Mouse (Mus musculus): ENCODE results near the gene Bcl2l11. TPM values are rescaled to one million over a fixed set of nuclear protein-coding genes. Genes with fewer than 3 reads are reported as not detected.
"Not testable (repeated sequence)": the region's sequence is repeated elsewhere in the genome, so short reads cannot be mapped to it uniquely, and the experiment has no call there.

Bcl2l11 gene
- polyA plus RNA-seq, 1 experiment from 2014 or later = 19.7 TPM

DNA sequence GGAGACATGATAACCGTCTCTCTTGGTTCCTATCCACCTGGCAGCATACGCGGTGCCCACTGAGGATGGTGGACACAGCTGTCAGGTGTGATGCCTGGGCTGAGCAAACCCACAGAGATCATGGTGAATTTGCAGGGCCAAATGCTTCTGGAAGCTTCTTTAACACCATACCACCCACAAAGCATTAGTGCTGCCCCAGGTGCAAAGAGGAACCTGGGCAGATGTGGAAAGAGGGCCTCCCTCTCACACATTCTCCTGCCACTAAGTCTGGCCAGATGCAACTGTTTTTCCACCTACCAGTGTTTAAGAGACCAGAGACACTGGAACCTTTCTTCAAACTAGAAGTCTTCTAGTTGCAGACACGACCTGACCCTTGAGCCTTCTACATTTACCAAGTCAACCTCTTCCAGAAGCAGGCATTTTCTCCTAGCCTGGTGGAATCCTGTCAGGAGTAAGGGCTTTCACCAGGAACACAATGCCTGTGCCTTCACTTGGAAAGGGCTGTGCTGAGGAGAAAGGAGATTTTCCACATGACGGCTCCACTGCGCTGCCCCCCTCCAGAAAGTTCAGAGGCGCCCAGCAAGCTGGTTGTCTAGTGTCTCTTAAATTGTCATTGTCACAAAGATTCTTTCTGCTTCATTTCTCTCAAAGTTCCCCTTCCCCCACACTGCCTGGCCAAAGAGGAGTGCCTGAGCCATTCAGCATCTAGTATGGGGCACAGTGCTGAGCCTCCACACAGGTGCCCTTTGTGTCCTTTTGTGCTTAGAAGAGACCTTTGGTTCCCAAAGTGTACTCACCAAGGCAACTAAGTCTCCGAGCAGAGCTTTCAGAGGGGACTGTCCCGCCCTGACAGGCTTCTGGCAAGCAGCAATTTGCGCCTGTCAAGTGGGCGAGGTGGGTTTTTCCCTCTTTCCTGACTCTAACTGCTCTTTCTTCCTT lies 34.1 kb upstream of the Bcl2l11 start:
- ATAC-seq (ENCODE audit: insufficient number of reproducible peaks, low FRiP score, low TSS enrichment, low read depth) = no peak
- H3K9ac ChIP-seq = no peak overlapping the region

DNA sequence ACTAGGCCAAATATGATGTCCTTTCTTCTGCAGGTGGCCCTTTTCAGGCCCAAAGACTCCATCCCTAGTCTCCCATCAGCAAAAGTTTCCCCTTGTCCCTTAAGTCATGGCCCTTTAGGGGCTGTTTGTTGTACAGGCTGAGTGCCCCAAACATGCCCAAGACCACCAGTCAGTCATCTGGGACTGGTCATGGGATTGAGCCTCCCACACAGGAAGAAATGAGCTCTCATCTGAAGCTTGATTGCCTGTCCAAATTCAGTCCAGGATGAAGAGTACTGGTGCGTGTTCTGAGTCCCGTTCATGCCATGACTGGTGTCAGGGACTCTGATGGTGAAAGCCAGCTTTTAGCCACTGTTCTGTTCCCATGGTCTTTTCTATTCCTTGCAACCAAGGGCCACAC lies 33.4 kb upstream of the Bcl2l11 start:
- H3K4me3 ChIP-seq = no peak overlapping the region
- no peaks in the 10 kb centered on the region for H3K36me3 ChIP-seq
- no peaks in the 10 kb centered on the region for H3K4me1 ChIP-seq
- H3K4me2 ChIP-seq = no peak overlapping the region
- H3K9me3 ChIP-seq = no peaks in the 10 kb centered on the region
- ATAC-seq (ENCODE audit: insufficient number of reproducible peaks, low FRiP score, low TSS enrichment, low read depth) = no peak
- 88% methylated on average over 2 of the region's 2 CpGs for WGBS
- H3K9ac ChIP-seq = no peak overlapping the region
- H3K27ac ChIP-seq = no peak overlapping the region
- no peaks in the 10 kb centered on the region for H3K27me3 ChIP-seq

More for the DNA sequence above, 34.1 kb upstream of the Bcl2l11 start:
- Histone ChIP-seq H3K4me3 (no peak overlapping the region), H3K27me3 (no peaks in the 10 kb centered on the region), H3K9me3 (no peaks in the 10 kb centered on the region), H3K4me2 (no peak overlapping the region), H3K36me3 (no peaks in the 10 kb centered on the region), H3K4me1 (no peaks in the 10 kb centered on the region), H3K27ac (no peak overlapping the region)
- WGBS = 85% methylated on average over 11 of the region's 11 CpGs

DNA sequence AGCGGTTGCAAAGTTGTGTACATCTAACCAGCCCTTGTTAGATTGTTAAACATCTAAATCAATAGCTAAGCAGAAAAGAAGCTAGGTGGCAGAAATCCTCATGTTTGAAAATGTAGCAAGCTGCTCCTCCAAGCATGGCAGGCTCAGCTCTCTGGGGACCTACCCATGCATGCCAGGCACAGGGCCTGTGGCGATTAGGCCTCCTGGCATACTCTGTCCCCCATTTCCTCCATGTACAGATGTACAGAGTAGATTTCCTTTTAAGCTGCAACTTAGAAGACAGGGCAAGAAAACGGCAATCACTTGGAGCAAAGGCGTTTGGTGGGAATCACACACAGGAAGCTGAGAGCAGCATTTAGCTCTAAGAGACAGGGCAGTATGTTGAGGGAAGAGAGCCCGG lies 31.6 kb upstream of the Bcl2l11 start:
- Histone ChIP-seq H3K4me2 (no peak overlapping the region), H3K36me3 (no peaks in the 10 kb centered on the region), H3K27ac (no peak overlapping the region), H3K9me3 (no peaks in the 10 kb centered on the region), H3K4me3 (no peak overlapping the region), H3K27me3 (no peaks in the 10 kb centered on the region), H3K4me1 (no peaks in the 10 kb centered on the region), H3K9ac (no peak overlapping the region)
- no peak for ATAC-seq (ENCODE audit: insufficient number of reproducible peaks, low FRiP score, low TSS enrichment, low read depth)
- WGBS = 77% methylated on average over 5 of the region's 5 CpGs

DNA sequence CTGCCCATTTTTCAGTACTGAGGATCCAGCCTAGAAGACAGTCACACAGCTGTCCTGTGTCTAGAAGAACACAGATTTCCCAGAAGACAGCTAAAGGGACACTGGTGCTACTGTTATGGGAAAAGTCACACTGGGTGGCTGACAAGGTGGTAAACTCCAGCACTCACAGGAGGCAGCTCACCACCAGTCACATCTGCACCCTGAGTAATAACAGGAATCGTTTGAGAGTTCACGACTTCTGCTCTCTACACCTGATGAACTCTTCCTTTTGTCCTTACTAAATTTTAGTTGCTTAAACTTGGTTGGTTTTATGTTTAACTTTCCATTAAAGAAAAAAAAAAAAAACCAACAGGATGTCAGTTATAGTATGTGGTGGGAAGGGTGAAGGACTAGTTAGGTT lies 31.2 kb upstream of the Bcl2l11 start:
- ATAC-seq (ENCODE audit: insufficient number of reproducible peaks, low FRiP score, low TSS enrichment, low read depth) = no peak
- no peaks in the 10 kb centered on the region for H3K36me3 ChIP-seq
- H3K27ac ChIP-seq = no peak overlapping the region
- H3K4me3 ChIP-seq = no peak overlapping the region
- no peak overlapping the region for H3K4me2 ChIP-seq
- no peaks in the 10 kb centered on the region for H3K27me3 ChIP-seq
- no peak overlapping the region for H3K9ac ChIP-seq
- H3K9me3 ChIP-seq = no peaks in the 10 kb centered on the region
- WGBS = 63% methylated on average over 2 of the region's 2 CpGs
- H3K4me1 ChIP-seq = no peaks in the 10 kb centered on the region

DNA sequence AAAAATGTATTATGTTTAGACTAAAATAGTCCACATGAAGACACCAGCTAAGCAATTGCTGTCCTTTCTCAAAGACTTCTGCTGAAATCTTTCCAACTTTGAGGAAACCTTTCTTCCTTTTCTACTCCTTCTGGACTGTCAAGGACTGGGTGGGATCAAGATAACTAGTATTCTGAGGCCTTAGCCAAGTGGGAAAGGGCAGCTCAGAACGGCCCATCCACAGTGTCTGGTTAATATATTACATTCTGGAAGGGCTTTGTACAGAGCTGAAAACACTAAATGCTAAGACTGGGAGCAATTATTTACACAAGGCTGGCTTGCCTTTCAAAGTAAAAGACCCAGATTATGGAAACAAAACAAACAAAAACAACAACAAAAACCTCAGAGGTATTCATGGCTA lies 30.6 kb upstream of the Bcl2l11 start:
- H3K4me2 ChIP-seq = no peak overlapping the region
- H3K36me3 ChIP-seq = no peaks in the 10 kb centered on the region
- no peaks in the 10 kb centered on the region for H3K4me1 ChIP-seq
- H3K9ac ChIP-seq = no peak overlapping the region
- no peak overlapping the region for H3K4me3 ChIP-seq
- ATAC-seq (ENCODE audit: insufficient number of reproducible peaks, low FRiP score, low TSS enrichment, low read depth) = no peak
- WGBS = 33% methylated on average over 1 of the region's 1 CpGs
- no peaks in the 10 kb centered on the region for H3K9me3 ChIP-seq
- no peak overlapping the region for H3K27ac ChIP-seq
- no peaks in the 10 kb centered on the region for H3K27me3 ChIP-seq

DNA sequence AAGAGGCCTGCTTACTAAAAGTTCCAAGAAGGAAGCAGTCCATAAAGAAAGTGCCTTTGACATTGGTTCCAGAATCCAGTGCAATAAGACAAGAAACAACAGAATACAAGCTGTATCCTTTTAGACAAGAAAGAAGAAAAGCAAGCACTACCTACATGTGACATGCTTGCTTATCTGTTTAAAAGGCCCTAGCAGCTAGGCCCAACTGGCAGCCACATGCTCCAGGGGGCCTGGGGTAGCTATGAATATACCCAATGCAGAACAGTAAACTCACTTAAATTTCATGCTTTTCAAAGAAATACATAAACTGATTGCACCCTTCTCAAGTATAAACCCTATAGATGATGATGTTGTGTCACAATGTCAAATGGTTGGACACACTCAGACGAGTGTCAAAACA lies 29.8 kb upstream of the Bcl2l11 start:
- no peaks in the 10 kb centered on the region for H3K9me3 ChIP-seq
- H3K27ac ChIP-seq = no peak overlapping the region
- 89% methylated on average over 1 of the region's 1 CpGs for WGBS
- H3K36me3 ChIP-seq = no peaks in the 10 kb centered on the region
- H3K27me3 ChIP-seq = no peaks in the 10 kb centered on the region
- no peak overlapping the region for H3K4me2 ChIP-seq
- H3K4me3 ChIP-seq = no peak overlapping the region
- no peak overlapping the region for H3K9ac ChIP-seq
- no peaks in the 10 kb centered on the region for H3K4me1 ChIP-seq
- ATAC-seq (ENCODE audit: insufficient number of reproducible peaks, low FRiP score, low TSS enrichment, low read depth) = no peak

DNA sequence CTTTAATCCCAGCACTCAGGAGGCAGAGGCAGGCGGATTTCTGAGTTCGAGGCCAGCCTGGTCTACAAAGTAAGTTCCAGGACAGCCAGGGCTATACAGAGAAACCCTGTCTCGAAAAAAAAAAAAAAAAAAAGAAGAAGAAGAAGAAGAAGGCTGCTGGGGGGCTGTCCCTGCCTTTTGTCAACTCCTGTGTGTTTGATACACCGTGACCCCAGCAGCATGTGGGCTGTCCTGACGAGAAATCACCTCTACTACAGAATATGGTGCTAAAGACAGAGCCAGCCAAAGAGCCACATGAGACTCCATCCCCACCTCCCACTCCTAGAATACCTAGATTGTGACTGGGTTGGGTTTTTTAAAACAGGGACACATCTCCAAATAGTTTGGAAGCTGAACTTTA lies 27.7 kb upstream of the Bcl2l11 start:
- not testable (repeated sequence) for H3K4me1 ChIP-seq; H3K27ac ChIP-seq; H3K9me3 ChIP-seq; H3K4me3 ChIP-seq; H3K27me3 ChIP-seq; H3K4me2 ChIP-seq; H3K9ac ChIP-seq; ATAC-seq (ENCODE audit: insufficient number of reproducible peaks, low FRiP score, low TSS enrichment, low read depth); H3K36me3 ChIP-seq
- WGBS = 85% methylated on average over 4 of the region's 5 CpGs

DNA sequence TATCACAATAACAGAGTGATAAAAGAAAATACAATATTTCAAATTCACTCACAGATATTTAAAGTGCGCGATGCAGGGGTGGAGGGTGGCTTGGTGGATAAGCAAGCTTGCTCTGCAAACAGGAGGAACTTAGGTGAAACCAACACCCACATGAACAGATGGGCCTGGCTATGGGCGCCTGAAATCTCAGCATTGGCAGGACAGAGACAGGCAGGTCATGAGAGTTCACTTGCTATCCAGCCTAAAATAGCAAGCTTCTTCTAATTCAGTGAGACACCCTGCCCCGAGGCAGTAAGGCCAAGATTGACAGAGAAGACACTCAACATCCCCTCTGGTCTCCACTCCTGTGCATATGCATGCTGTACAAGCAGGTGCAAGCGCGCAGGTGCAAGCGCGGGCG lies 23.8 kb upstream of the Bcl2l11 start:
- Histone ChIP-seq H3K4me2 (no peak overlapping the region), H3K9ac (no peak overlapping the region), H3K4me3 (no peak overlapping the region), H3K9me3 (no peaks in the 10 kb centered on the region), H3K27me3 (no peaks in the 10 kb centered on the region), H3K27ac (no peak overlapping the region), H3K4me1 (no peaks in the 10 kb centered on the region), H3K36me3 (no peaks in the 10 kb centered on the region)
- no peak for ATAC-seq (ENCODE audit: insufficient number of reproducible peaks, low FRiP score, low TSS enrichment, low read depth)
- 90% methylated on average over 9 of the region's 9 CpGs for WGBS

DNA sequence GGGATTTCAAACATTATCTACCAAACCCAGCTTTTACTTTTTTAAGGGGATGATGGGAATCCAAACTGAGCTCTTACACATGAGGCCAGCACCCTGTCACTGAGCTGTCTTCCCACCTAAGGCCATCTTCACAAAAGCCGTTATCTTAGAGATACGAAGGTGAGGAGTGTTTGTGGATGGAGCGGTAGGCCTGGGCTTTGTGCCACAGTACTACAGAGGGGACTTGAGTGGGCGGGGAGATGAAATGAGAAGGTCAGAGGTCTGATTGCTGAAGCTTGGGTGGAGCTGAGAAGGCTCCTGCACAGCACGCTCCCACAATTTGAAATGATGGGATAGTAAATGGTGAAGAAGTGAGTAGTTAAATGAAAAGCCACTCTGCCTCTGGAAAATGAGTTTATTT lies 21.0 kb upstream of the Bcl2l11 start:
- no peak for ATAC-seq (ENCODE audit: insufficient number of reproducible peaks, low FRiP score, low TSS enrichment, low read depth)
- no peaks in the 10 kb centered on the region for H3K4me1 ChIP-seq
- H3K4me2 ChIP-seq = no peak overlapping the region
- 81% methylated on average over 5 of the region's 5 CpGs for WGBS
- no peaks in the 10 kb centered on the region for H3K9me3 ChIP-seq
- H3K9ac ChIP-seq = no peak overlapping the region
- no peaks in the 10 kb centered on the region for H3K27me3 ChIP-seq
- H3K4me3 ChIP-seq = no peak overlapping the region
- no peak overlapping the region for H3K27ac ChIP-seq
- no peaks in the 10 kb centered on the region for H3K36me3 ChIP-seq

DNA sequence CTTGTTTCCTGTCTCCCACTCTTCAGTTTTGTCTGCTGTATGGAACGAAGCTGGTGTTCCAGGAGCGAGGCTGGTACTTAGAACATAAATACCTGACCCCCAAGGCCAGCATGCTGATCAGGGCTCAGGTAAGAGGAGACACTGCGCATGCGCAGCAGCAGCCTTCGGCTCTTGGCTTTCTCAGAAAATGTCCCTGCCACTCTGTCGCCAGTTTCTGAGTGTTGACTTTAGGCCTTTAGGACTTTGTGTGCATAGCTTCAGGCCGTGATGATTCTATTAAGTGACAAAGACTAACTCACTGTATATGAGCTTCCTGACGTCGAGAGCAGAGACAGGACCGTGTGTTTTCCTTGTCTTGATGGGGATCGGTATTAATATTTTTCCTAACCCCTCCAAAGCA lies 20.2 kb upstream of the Bcl2l11 start:
- H3K4me1 ChIP-seq = no peaks in the 10 kb centered on the region
- no peak overlapping the region for H3K27ac ChIP-seq
- H3K9me3 ChIP-seq = no peaks in the 10 kb centered on the region
- H3K4me3 ChIP-seq = no peak overlapping the region
- no peak overlapping the region for H3K9ac ChIP-seq
- no peaks in the 10 kb centered on the region for H3K36me3 ChIP-seq
- no peak for ATAC-seq (ENCODE audit: insufficient number of reproducible peaks, low FRiP score, low TSS enrichment, low read depth)
- no peak overlapping the region for H3K4me2 ChIP-seq
- 80% methylated on average over 11 of the region's 11 CpGs for WGBS
- no peaks in the 10 kb centered on the region for H3K27me3 ChIP-seq

DNA sequence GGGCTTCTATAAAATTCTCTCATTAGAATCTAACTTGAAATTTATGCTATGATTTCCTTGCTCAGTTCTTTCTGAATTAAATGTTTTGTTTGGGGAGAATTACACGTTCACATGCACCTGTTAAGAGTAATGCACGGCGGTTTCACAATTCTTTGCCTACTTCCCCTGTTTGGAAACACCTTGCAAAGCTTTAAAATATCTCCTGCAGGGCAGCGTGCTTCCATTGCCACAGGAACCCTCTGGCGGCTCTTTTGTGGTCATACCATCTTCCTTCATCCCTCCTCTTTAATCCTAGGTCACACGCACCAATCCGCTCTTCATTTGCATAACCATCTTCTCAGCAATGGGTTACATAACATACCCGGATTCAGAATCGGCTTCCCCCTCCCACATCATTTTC lies 14.3 kb upstream of the Bcl2l11 start:
- ATAC-seq (ENCODE audit: insufficient number of reproducible peaks, low FRiP score, low TSS enrichment, low read depth) = no peak
- H3K27ac ChIP-seq = no peak overlapping the region
- 69% methylated on average over 9 of the region's 9 CpGs for WGBS
- H3K4me3 ChIP-seq = no peak overlapping the region
- no peak overlapping the region for H3K4me2 ChIP-seq
- no peak overlapping the region for H3K9ac ChIP-seq
- no peaks in the 10 kb centered on the region for H3K36me3 ChIP-seq
- H3K4me1 ChIP-seq = no peaks in the 10 kb centered on the region
- no peaks in the 10 kb centered on the region for H3K9me3 ChIP-seq
- H3K27me3 ChIP-seq = no peaks in the 10 kb centered on the region

DNA sequence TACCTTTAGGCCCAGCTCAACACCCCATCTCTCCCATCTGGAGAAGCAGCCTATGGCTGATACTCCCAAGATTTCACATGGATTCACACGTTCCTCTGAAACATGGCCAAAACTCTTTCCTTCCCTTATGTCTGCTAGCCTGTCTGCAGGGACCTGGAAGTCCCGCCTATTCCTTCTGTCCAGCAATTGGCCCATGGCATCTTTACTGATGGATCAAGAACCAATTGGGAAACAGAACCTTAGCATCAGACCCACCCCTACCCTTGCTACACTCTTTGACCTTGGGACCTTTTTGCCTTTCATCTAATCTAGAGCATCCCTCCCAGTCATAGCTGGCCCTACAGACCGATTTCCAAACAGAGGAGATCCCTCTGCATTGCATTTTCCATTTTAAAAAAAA lies 11.2 kb upstream of the Bcl2l11 start:
- Histone ChIP-seq H3K4me3 (no peak overlapping the region), H3K4me1 (no peaks in the 10 kb centered on the region), H3K27me3 (no peaks in the 10 kb centered on the region), H3K9ac (no peak overlapping the region), H3K4me2 (no peak overlapping the region), H3K9me3 (no peaks in the 10 kb centered on the region), H3K36me3 (no peaks in the 10 kb centered on the region), H3K27ac (no peak overlapping the region)
- 77% methylated on average over 3 of the region's 3 CpGs for WGBS
- no peak for ATAC-seq (ENCODE audit: insufficient number of reproducible peaks, low FRiP score, low TSS enrichment, low read depth)

DNA sequence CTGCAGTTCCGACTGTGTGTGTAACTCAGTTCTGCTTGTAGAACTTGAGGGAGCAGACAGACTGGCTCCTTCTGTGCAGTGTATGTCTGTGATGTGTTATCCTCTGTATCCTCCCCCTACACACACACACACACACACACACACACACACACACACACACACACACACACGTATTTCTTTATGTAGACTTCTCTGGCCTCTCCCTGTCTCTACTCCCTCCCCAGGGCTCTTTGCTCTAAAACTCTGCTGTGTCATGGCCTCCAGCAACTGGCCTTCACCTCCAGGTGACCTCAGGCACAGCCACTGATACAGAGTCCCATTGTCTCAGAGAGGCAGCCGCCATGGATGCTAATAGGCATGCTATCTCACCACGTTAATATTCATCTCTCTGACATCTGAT lies 10.3 kb upstream of the Bcl2l11 start:
- no peak overlapping the region for H3K4me2 ChIP-seq
- 64% methylated on average over 4 of the region's 4 CpGs for WGBS

More for the DNA sequence above, 10.3 kb upstream of the Bcl2l11 start:
- Histone ChIP-seq H3K36me3 (no peaks in the 10 kb centered on the region), H3K4me3 (no peak overlapping the region), H3K9ac (no peak overlapping the region), H3K9me3 (no peaks in the 10 kb centered on the region), H3K4me1 (no peaks in the 10 kb centered on the region), H3K27ac (no peak overlapping the region), H3K27me3 (no peaks in the 10 kb centered on the region; the same call in 1 of the 2 replicates)
- no peak for ATAC-seq (ENCODE audit: insufficient number of reproducible peaks, low FRiP score, low TSS enrichment, low read depth)

All from limb, embryonic 15.5 days (tissue).